Mouse (Mus musculus) cerebellum, adult 2 months (tissue): ENCODE results near the gene Psap.

Experiments used
- CTCF ChIP-seq: fragments of 200-500 bp; IDR thresholded peaks from 2 replicates; pipeline ENCODE4 v1.5.1; 2011; ENCODE audit warnings: low read depth, mild to moderate bottlenecking, control low read depth, low read length, moderate library complexity, borderline replicate concordance; ENCODE audit not compliant: insufficient read depth
- POLR2A ChIP-seq: fragments of 200-500 bp; IDR thresholded peaks from 2 replicates; pipeline ENCODE4 v1.6.1; 2011; ENCODE audit warnings: low read length, control low read depth, borderline replicate concordance; ENCODE audit not compliant: insufficient read depth

GRCm38 (mm10) chr10:60265252-60265651 is 12.2 kb upstream of the Psap start:
- TF ChIP-seq POLR2A (no peak), CTCF (no peak)
